Mouse (Mus musculus) neural tube, embryonic 14.5 days (tissue): Measurements from ENCODE around the gene Mdfic. TPM values are rescaled to one million over a fixed set of nuclear protein-coding genes. Genes with fewer than 3 reads are reported as not detected.
"Not testable (repeated sequence)": the region's sequence is repeated elsewhere in the genome, so short reads cannot be mapped to it uniquely, and the experiment has no call there.

Experiments used
- ATAC-seq: fragments of 200-750 bp; cut with Nextera tagmentation; 2 replicates; pipeline ENCODE4 v1.8.0; 2017; ENCODE audit warnings: low read depth, mild to moderate bottlenecking, moderate TSS enrichment, moderate library complexity
- H3K27ac ChIP-seq: fragments of 300-500 bp; sonication (generic); 2 replicates; pipeline ENCODE4 v1.5.1; 2014; ENCODE audit warnings: low read depth, mild to moderate bottlenecking, control low read depth, low read length, moderate library complexity, mixed read lengths
- H3K27me3 ChIP-seq: fragments of 300-500 bp; sonication (generic); 2 replicates; pipeline ENCODE4 v1.6.1; 2014; ENCODE audit warnings: low read length; ENCODE audit not compliant: control insufficient read depth, insufficient read depth
- H3K36me3 ChIP-seq: fragments of 300-500 bp; sonication (generic); 2 replicates; pipeline ENCODE4 v1.6.1; 2014; ENCODE audit warnings: low read length, mixed read lengths; ENCODE audit not compliant: control insufficient read depth, insufficient read depth
- H3K4me1 ChIP-seq: fragments of 300-500 bp; sonication (generic); 2 replicates; pipeline ENCODE4 v1.6.1; 2014; ENCODE audit warnings: low read length; ENCODE audit not compliant: control insufficient read depth, insufficient read depth
- H3K4me2 ChIP-seq: fragments of 300-500 bp; sonication (generic); 2 replicates; pipeline ENCODE4 v1.6.1; 2014; ENCODE audit warnings: mild to moderate bottlenecking, low read depth, low read length, control low read depth
- H3K4me3 ChIP-seq: fragments of 300-500 bp; sonication (generic); 2 replicates; pipeline ENCODE4 v1.5.1; 2014; ENCODE audit warnings: low read depth, low read length, control low read depth, mixed read lengths
- H3K9ac ChIP-seq: fragments of 300-500 bp; sonication (generic); replicated peaks from 2 replicates; pipeline ENCODE4 v1.6.1; 2014; ENCODE audit warnings: low read depth, mild to moderate bottlenecking, control low read depth, low read length, mixed read lengths
- H3K9me3 ChIP-seq: fragments of 300-500 bp; sonication (generic); 2 replicates; pipeline ENCODE4 v1.6.1; 2016; ENCODE audit warnings: low read length; ENCODE audit not compliant: control insufficient read depth
- WGBS: fragments of 180-500 bp; shearing (Covaris S2); extraction: QIAGEN DNeasy Blood & Tissue Kit; methylation state at CpG from one replicate; pipeline ENCODE4 v1.1.7; 2014; 5-methylcytosine and 5-hydroxymethylcytosine counted together
- polyA plus RNA-seq: library from polyadenylated mRNA; unstranded; fragments of >200 nt; fragmentation: Nextera tagmentation; extraction: Ambion mirVana; gene quantifications from 2 replicates; pipeline ENCODE4 v1.2.1, GENCODE M21; 2014

Mdfic gene
- 0.62 and 1.1 TPM in 2 replicates for polyA plus RNA-seq

DNA sequence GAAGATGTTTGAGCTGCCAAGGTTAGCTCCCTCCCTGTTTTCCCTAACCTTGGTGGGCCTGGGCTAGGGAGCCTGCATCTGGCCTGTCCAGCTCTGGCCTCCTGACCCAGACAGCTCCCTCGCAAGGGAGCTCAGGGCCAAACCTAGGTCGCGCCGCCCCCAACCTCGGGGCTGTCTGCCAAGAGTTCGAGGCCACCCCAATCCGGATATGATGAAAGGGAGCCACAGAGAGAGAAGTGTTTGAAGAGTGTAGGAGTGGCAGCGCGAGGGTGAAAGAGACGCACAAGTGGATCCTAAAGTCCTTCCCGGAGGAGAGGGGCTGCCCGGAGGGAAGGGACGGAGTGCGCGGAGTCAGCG is at the start of gene Mdfic:
Gene Mdfic (plus strand): TSS at position 201 of the 357 bp plus-strand sequence.
- peak within 1 kb of the TSS; percentile 42 for H3K4me3 ChIP-seq
- no peaks in the 10 kb centered on the region; the same call in 1 of the 2 replicates for H3K27me3 ChIP-seq
- H3K9ac ChIP-seq: peak within 1 kb of the TSS; percentile 51
- peak within 1 kb of the TSS; percentile 69 for H3K4me2 ChIP-seq
- WGBS: 2% methylated on average over 16 of the region's 16 CpGs
- no peak within 1 kb of the TSS for H3K27ac ChIP-seq
- H3K36me3 ChIP-seq: no peaks in the 10 kb centered on the region
- no peaks in the 10 kb centered on the region for H3K9me3 ChIP-seq
- ATAC-seq: peak; percentile 50
- H3K4me1 ChIP-seq: peaks cover 6% of the 10 kb centered on the region

DNA sequence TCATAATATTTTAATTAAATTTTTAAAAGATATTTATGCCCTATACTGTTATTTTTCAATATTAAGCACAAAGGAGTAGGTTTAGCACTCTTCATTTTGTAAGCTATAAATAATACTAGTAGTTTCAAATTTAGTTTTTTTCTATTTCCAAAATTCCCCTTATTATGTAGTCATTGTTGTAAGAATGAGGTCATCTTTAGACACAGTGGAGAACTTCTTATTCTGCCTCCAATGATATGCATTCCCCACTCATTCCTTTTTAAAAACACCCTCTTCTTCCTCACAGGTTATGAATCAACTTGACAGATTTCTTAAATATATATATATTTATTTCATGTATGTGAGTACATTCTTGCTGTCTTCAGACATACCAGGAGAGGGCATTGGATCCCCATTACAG is 49.1 kb upstream of the Mdfic start:
- no peaks in the 10 kb centered on the region for H3K9me3 ChIP-seq
- no peak overlapping the region for H3K27ac ChIP-seq
- H3K4me1 ChIP-seq: no peaks in the 10 kb centered on the region
- H3K4me2 ChIP-seq: no peak overlapping the region
- no peaks in the 10 kb centered on the region for H3K36me3 ChIP-seq
- no peak overlapping the region for H3K9ac ChIP-seq
- no peaks in the 10 kb centered on the region for H3K27me3 ChIP-seq
- H3K4me3 ChIP-seq: no peak overlapping the region
- no peak for ATAC-seq

DNA sequence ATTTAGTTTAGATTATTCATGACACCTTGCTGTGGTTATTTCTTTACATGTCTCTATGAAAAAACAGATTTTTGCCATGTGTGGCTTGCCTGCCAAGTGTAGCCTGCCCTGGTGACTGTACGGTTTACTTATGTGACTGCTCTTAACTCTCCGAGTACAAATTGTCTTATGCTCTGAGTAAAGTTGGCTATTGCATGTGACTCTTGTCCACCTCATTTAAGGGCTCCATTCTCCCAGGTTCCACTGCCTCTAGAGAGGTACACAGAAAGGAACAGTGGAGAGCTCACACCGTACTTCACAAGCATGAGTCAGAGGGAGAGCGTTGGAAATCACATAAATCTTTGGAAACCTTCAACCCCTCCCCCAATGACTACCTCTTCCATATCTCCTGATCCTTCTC is 10.4 kb upstream of the Mdfic start:
- no peak overlapping the region for H3K4me3 ChIP-seq
- H3K4me2 ChIP-seq: no peak overlapping the region
- H3K9ac ChIP-seq: no peak overlapping the region
- no peaks in the 10 kb centered on the region for H3K27me3 ChIP-seq
- ATAC-seq: no peak
- 93% methylated on average over 4 of the region's 4 CpGs for WGBS
- no peak overlapping the region for H3K27ac ChIP-seq
- H3K36me3 ChIP-seq: no peaks in the 10 kb centered on the region
- no peaks in the 10 kb centered on the region for H3K4me1 ChIP-seq
- H3K9me3 ChIP-seq: no peaks in the 10 kb centered on the region

DNA sequence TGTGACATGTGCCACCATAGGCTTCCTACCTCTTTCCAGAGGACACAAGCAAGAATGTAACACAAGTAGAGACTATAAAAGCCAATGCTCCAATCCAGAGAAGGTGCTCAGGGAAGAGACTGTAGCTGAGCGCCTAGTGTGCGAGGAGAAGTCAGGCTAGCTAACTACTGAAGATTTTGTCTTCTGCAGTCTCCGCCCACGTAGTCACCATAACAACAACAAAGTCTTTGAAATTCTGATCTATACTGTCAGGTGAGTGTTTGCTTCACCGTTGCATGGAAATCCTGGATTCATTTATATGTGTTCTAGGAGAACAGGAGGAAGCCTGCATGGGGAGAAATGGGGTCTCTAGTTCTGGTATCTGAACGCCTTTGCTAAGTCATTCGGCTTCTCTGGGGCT is 9.8 kb upstream of the Mdfic start:
- Histone ChIP-seq H3K4me3 (no peak overlapping the region), H3K4me1 (no peaks in the 10 kb centered on the region), H3K9me3 (no peaks in the 10 kb centered on the region), H3K27ac (no peak overlapping the region), H3K9ac (no peak overlapping the region), H3K27me3 (no peaks in the 10 kb centered on the region), H3K36me3 (no peaks in the 10 kb centered on the region), H3K4me2 (no peak overlapping the region)
- no peak for ATAC-seq
- 81% methylated on average over 7 of the region's 7 CpGs for WGBS

DNA sequence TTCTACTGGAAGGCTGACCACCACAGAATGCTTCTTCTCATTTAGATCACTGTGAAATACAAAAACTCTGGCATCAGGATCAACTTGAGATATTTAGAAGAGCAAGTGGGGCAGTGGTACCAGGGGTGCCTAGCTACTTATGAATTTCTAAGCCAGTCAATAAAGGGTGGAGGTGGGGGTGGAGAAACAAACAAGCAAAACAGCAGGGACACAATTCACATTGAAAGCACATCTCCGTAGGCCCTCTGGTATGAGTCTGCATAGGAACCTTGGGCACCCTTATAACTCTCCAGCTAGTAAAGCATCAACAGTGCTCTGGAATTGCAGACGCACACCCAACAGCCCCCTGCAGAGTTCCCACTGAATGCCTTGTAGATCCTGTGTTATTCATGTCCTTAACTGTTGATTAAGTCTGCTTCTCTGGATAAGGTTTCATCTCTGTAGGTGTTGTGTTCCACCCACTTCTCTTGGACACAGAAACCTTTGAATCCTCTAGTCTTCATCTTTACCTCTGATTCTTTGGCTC is 7.5 kb upstream of the Mdfic start:
- ATAC-seq: no peak
- Histone ChIP-seq H3K36me3 (no peaks in the 10 kb centered on the region), H3K27ac (no peak overlapping the region), H3K9ac (no peak overlapping the region), H3K4me2 (no peak overlapping the region), H3K4me3 (no peak overlapping the region), H3K4me1 (no peaks in the 10 kb centered on the region), H3K27me3 (no peaks in the 10 kb centered on the region), H3K9me3 (no peaks in the 10 kb centered on the region)
- 29% methylated on average over 2 of the region's 2 CpGs for WGBS

DNA sequence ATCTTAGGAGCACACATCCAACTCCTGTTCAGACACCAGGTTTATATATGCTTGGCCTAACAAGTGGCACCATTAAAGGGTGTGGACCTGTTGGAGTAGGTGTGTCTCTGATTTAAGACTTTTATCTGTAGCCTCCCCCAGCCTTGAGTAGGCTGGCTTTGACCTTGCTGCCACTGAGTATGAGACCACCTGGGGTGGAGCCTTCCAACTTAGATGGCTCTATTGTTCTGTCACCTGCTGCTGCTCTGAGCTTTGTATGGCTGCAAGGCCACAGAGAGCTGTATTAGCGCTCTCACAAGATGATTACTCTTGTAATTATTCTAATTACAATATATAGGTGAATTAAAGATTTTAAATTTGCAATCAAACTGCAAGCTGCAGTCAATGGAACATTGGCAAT is 6.4 kb upstream of the Mdfic start:
- H3K9ac ChIP-seq, H3K4me1 ChIP-seq, H3K4me2 ChIP-seq, ATAC-seq, H3K27me3 ChIP-seq, H3K4me3 ChIP-seq, H3K36me3 ChIP-seq, H3K9me3 ChIP-seq, H3K27ac ChIP-seq: not testable (repeated sequence)
- 62% methylated on average over 1 of the region's 1 CpGs for WGBS

DNA sequence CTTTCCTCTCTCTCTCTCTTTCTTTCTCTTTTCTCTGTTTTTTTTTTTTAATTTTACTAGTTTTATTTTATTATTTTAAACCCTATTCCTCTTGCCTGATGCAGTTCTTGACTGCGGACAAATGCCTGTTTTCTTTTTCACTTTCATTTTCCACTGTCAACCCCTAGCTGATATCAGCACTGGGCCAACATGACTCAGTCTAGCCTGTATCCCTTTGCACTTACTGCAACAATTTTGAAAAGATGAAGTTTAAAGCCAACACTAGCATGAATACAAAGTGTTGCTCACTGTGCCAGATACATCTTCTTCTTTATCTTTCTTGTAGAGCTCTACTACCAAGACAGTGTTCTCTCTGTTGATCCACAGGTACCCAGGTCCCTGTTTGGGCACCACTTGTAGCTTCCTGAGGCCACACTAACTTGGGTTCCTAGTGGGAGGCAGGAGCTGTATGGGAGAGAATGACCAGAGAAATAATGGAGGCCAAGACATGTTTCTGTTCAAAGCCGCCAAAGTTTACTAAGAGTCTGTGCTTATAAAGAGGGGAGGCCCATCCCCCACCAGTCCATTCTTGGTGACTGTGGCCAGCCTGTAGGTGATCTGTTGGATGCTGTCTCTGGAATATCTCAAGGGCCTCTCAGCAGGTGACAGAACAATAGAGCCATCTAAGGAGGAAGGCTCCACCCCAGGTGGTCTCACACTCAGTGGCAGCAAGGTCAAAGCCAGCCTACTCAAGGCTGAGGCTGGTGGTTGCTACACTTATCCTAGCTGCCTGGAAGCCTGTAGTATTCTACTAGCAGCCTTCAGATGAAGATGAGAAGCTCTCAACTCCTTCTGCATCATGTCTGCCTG is 5.2 kb upstream of the Mdfic start:
- Histone ChIP-seq H3K9ac (no peak overlapping the region), H3K4me2 (no peak overlapping the region), H3K27ac (no peak overlapping the region), H3K4me1 (no peaks in the 10 kb centered on the region), H3K4me3 (no peak overlapping the region), H3K27me3 (no peaks in the 10 kb centered on the region), H3K36me3 (no peaks in the 10 kb centered on the region), H3K9me3 (no peaks in the 10 kb centered on the region)
- ATAC-seq: no peak
- 97% methylated on average over 2 of the region's 2 CpGs for WGBS

DNA sequence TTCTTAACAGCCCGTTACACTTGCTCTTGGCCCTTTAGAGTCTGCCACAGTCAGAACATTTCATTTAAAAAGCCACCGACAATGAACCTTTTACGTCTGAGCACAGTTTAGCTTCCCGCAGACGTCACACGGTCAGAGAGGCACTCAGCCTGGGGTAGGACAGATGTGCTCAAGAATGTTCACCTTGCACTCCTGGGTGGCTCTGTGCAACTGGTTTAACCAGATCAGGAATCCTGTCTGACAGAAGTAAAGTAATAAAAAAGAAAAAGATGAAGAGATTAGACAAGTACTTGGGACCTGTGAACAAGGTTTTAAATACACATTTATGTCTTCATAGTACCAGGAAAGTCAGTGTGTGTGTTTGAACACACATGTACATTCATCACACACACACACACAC is 542 bp upstream of the Mdfic start:
- Histone ChIP-seq H3K27ac (no peak overlapping the region), H3K9ac (no peak overlapping the region), H3K27me3 (no peaks in the 10 kb centered on the region; the same call in 1 of the 2 replicates), H3K4me2 (no peak overlapping the region), H3K4me1 (peaks cover 6% of the 10 kb centered on the region), H3K9me3 (no peaks in the 10 kb centered on the region), H3K4me3 (no peak overlapping the region), H3K36me3 (no peaks in the 10 kb centered on the region)
- 63% methylated on average over 6 of the region's 6 CpGs for WGBS
- no peak for ATAC-seq

DNA sequence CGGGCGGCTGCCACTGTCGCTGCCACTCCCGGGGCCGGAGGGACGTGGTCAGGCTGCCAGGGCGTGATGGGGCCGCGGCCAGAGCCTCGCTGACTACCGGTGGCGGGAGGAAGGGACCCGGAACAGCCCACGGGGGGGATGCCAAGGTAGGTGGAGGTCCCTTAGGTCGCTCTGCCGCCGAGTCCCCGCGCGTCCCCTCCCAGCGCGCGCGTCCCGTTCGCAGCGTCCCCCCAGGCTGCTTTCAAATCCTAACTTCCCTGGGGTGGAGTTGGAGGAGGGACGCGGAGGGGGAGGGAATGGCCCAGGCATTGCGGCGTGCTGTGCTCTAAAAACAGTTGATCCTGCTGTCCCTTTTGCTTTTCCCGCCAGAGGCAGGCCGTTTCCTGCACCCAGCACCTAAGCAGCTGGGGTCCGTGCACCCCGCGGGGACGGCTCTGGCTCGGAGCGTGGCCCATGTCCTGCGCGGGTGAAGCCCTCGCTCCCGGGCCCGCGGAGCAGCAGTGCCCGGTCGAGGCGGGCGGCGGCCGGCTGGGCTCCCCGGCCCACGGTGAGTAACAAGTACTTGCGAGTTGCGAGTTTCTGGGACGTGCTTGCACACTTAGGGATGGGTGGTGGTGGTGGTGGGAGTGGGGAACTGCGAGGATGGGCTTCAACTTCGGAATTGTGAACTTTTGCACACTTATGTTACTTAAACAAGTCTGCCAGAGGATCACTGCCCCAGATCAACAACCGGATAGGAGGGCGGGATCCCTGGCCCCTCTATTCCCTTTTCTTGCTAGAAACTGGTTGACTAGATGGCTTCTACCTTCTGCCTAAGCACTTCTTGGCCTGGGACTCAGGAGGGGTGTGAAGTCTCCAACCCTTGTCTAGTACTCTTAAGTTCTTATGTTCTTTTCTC is 606 bp downstream of the Mdfic start:
- Histone ChIP-seq H3K9me3 (no peaks in the 10 kb centered on the region), H3K36me3 (no peaks in the 10 kb centered on the region), H3K4me1 (peaks cover 6% of the 10 kb centered on the region), H3K27ac (no peak overlapping the region), H3K27me3 (no peaks in the 10 kb centered on the region; the same call in 1 of the 2 replicates), H3K4me2 (peak overlapping the region; percentile 69), H3K4me3 (peak overlapping the region; percentile 42), H3K9ac (peak overlapping the region; percentile 51)
- peak; percentile 84 for ATAC-seq
- under 1% methylated on average over 56 of the region's 60 CpGs for WGBS
